Comparison of ENCODE assay signal across 8 mouse cellular contexts in the genomic region with DNA sequence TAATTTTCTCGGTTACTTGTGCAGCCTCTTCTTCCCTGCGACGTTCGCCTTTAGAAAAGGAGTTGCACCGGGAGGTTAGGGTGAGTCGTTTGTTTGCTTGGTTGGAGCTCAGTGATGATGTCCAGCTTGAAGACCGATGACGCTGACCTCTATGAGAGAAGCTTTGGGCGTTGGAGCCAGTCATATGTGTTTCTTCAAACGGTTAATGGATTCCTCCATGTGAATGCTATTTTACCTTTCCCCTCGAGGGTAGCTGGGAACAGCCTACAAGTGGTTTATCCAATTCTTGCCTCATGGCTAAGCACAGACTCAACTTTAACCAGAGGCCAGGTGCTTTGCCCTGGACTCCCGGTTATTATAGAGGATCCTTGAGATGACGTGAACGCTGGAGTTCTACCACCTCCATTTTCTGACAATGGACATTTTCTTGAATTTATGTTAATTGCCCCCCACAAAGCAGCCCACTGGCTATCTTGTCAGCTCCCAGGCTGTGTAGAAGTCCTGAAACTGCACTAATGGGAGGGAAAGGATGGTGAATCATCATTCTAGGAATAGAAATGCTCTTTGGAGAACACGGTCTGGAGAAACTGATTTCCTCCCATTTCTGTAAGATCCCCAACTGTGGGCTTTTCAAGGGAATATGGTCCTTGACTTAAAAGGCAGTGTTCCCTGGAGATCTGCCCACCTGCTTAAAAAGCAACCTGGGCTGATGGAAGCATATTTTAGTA. TPM values are rescaled to one million over a fixed set of nuclear protein-coding genes. Genes with fewer than 3 reads are reported as not detected.
DNase-seq lines count a peak whose midpoint lies in the region; ATAC-seq and TF ChIP-seq lines count a peak whose summit lies in the region.

No protein-coding gene starts in this region.

- WGBS in thymus, adult 2 months = 8% methylated on average over 15 of the region's 15 CpGs
- 5% methylated on average over 15 of the region's 15 CpGs for WGBS in intestine, embryonic 14.5 days
- 1% methylated on average over 15 of the region's 15 CpGs for WGBS in lung, embryonic 16.5 days

- no peak for TF ChIP-seq POLR2A in thymus, adult 2 months (IDR thresholded peaks at IDR 0.05; ENCODE audit: control insufficient read depth, extremely low read depth, insufficient read depth, low read length, poor library complexity)

- peak; percentile 8; the same call in 1 of the 2 replicates for ATAC-seq in intestine, embryonic 14.5 days (replicated peaks; ENCODE audit: low FRiP score, low TSS enrichment, low read depth)
- ATAC-seq in lung, embryonic 16.5 days (ENCODE audit: low read depth) = no peak

- peaks cover 8% of the 10 kb centered on the region; the same call in 1 of the 2 replicates for H3K4me1 ChIP-seq in thymus, adult 2 months (replicated peaks; ENCODE audit: control insufficient read depth, insufficient read depth, low read length)
- H3K4me1 ChIP-seq in intestine, embryonic 14.5 days (replicated peaks; ENCODE audit: control insufficient read depth, insufficient read depth, low read length) = peaks cover 7% of the 10 kb centered on the region
- H3K4me1 ChIP-seq in lung, embryonic 16.5 days (replicated peaks; ENCODE audit: control insufficient read depth, insufficient read depth, low read length) = peaks cover 18% of the 10 kb centered on the region

- H3K4me2 ChIP-seq in intestine, embryonic 14.5 days (ENCODE audit: low read length) = peak overlapping the region; percentile 71
- peak overlapping the region; percentile 85 for H3K4me2 ChIP-seq in lung, embryonic 16.5 days (ENCODE audit: low read depth, low read length)

- H3K9ac ChIP-seq in intestine, embryonic 14.5 days (ENCODE audit: low read length) = peak overlapping the region; percentile 44
- H3K9ac ChIP-seq in lung, embryonic 16.5 days (ENCODE audit: low read length) = peak overlapping the region; percentile 87

- peak overlapping the region; percentile 44; the same call in 1 of the 2 replicates for H3K4me3 ChIP-seq in thymus, adult 2 months (ENCODE audit: control insufficient read depth, insufficient read depth, low read length)
- peak overlapping the region; percentile 98 for H3K4me3 ChIP-seq in intestine, embryonic 14.5 days (ENCODE audit: low read depth, low read length)
- peak overlapping the region; percentile 75 for H3K4me3 ChIP-seq in lung, embryonic 16.5 days (ENCODE audit: low read length)

- H3K27ac ChIP-seq in thymus, adult 2 months (ENCODE audit: control insufficient read depth, insufficient read depth, low read length) = no peak overlapping the region
- peak overlapping the region; percentile 54 for H3K27ac ChIP-seq in intestine, embryonic 14.5 days (ENCODE audit: low read depth)
- H3K27ac ChIP-seq in lung, embryonic 16.5 days (ENCODE audit: low read length) = peak overlapping the region; percentile 91

- no peaks in the 10 kb centered on the region for H3K9me3 ChIP-seq in intestine, embryonic 14.5 days (ENCODE audit: control insufficient read depth, low read length)
- no peaks in the 10 kb centered on the region for H3K9me3 ChIP-seq in lung, embryonic 16.5 days (ENCODE audit: control insufficient read depth, low read length)

- no peaks in the 10 kb centered on the region for H3K36me3 ChIP-seq in thymus, adult 2 months (ENCODE audit: control insufficient read depth, insufficient read depth, low read length)
- no peaks in the 10 kb centered on the region for H3K36me3 ChIP-seq in intestine, embryonic 14.5 days (ENCODE audit: control insufficient read depth, insufficient read depth, low read length)
- no peaks in the 10 kb centered on the region for H3K36me3 ChIP-seq in lung, embryonic 16.5 days (ENCODE audit: control insufficient read depth, insufficient read depth, low read length)

- peaks cover 20% of the 10 kb centered on the region for H3K27me3 ChIP-seq in thymus, adult 2 months (ENCODE audit: control insufficient read depth, insufficient read depth, low read length)
- no peaks in the 10 kb centered on the region for H3K27me3 ChIP-seq in intestine, embryonic 14.5 days (replicated peaks; ENCODE audit: control insufficient read depth, insufficient read depth, low read length)
- H3K27me3 ChIP-seq in lung, embryonic 16.5 days (ENCODE audit: control insufficient read depth, insufficient read depth, low read depth, low read length) = no peaks in the 10 kb centered on the region

- TF ChIP-seq CTCF in thymus, adult 2 months (IDR thresholded peaks at IDR 0.05; ENCODE audit: borderline replicate concordance, control insufficient read depth, extremely low read depth, insufficient read depth, low read length, poor library complexity) = no peak

- peak; percentile 39 for DNase-seq in cerebellum, adult 11-12 months
- DNase-seq in cerebellum, adult 8-10 months = no peak
- no peak for DNase-seq in thymus, adult 2 months
- DNase-seq in thymus, postnatal 25 days = no peak
- DNase-seq in intestine, embryonic 14.5 days (ENCODE audit: low spot score) = no peak
- DNase-seq in Muller cell, postnatal 12 days (ENCODE audit: inconsistent ontology term) = no peak
- no peak for DNase-seq in layer of hippocampus, postnatal 10 days (ENCODE audit: low spot score in 2 of 2)

RNA-seq across cellular contexts. Expression of a gene that starts 0.8 kb away (rescaled TPM):
- 48.2 and 48.5 TPM in 2 replicates for polyA plus RNA-seq in thymus, adult 2 months (2012; rRNA removed)
- polyA plus RNA-seq in intestine, embryonic 14.5 days (2014; fragmentation: Nextera tagmentation; extraction: Ambion mirVana) = 129 and 131 TPM in 2 replicates
- 169 and 187 TPM in 2 replicates for polyA plus RNA-seq in lung, embryonic 16.5 days (2015; fragmentation: Nextera tagmentation; extraction: Ambion mirVana)
- 100 to 1,000 TPM; 682 to 697 TPM for total RNA-seq in layer of hippocampus, postnatal 10 days (2021)

Comparison
In these comparisons a context has a peak if more than half of its experiments do, and no peak if none do; other contexts are left out.
1. H3K4me3 ChIP-seq: peak in every context shown above with its lines; median percentile 98 in intestine, embryonic 14.5 days; 75 in lung, embryonic 16.5 days; 44 in thymus, adult 2 months.